Mouse (Mus musculus) embryonic stem cell, embryonic (primary cell): ENCODE results near the gene Fgfr2.

Experiments
- CTCF ChIA-PET, 4 experiments: fragments of 300-600 bp in 2 of 4; fragments of 350-600 bp in 2 of 4; sonication (Branson Sonifier 250); formaldehyde crosslinking; loops; one replicate each; lab custom pipeline; 2022; ENCODE audit warnings: inconsistent platforms in 2 of 4; lab: Charles Lee
- POLR2A ChIA-PET, 4 experiments: fragments of 300-600 bp in 2 of 4; fragments of 350-600 bp in 2 of 4; sonication (Branson Sonifier 250); formaldehyde crosslinking; loops; one replicate each; lab custom pipeline; 2022; ENCODE audit warnings: antibody characterized with exemption in 4 of 4, inconsistent platforms in 1 of 4; lab: Charles Lee

Gene Fgfr2

GRCm38 (mm10) chr7:132722401-132723370, 400.5 kb downstream of the Fgfr2 start:
- POLR2A ChIA-PET = interaction anchor here in 2 of 4 experiments (0.5 to 2.3 kb wide), 8 partner anchors 11 to 483 kb away, joined by 3 to 13 read pairs (median 4); no protein-coding TSS in a partner anchor
- CTCF ChIA-PET = no interaction called here

- POLR2A ChIA-PET = interaction anchor here in 2 of 4 experiments (0.8 to 2.3 kb wide), 9 partner anchors 8 to 90 kb away, joined by 3 to 13 read pairs (median 3); no protein-coding TSS in a partner anchor
- CTCF ChIA-PET = interaction anchor here (0.7 to 1.6 kb wide), 7 partner anchors 15 to 138 kb away, joined by 3 to 5 read pairs (median 3); partner anchors contain the start of gene Abraxas2 (in 1 of the 4)
Measured at GRCm38 (mm10) chr7:132720562-132720961, 402.6 kb downstream of the Fgfr2 start.

- POLR2A ChIA-PET = interaction anchor here in 1 of 4 experiments (1.3 to 2.3 kb wide), 2 partner anchors 10 to 91 kb away, joined by 3 to 6 read pairs; no protein-coding TSS in a partner anchor
Measured at GRCm38 (mm10) chr7:132719570-132719969, 403.6 kb downstream of the Fgfr2 start.

GRCm38 (mm10) chr7:132715259-132715658, 407.9 kb downstream of the Fgfr2 start:
- POLR2A ChIA-PET = interaction anchor here in 3 of 4 experiments (0.6 to 3.8 kb wide), 4 partner anchors 12 to 23 kb away, joined by 3 to 12 read pairs (median 5); no protein-coding TSS in a partner anchor
- CTCF ChIA-PET = interaction anchor here in 1 of 4 experiments (0.6 kb wide), 1 partner anchor 46 kb away, joined by 3 read pairs; no protein-coding TSS in a partner anchor

More at GRCm38 (mm10) chr7:132719570-132719969, 403.6 kb downstream of the Fgfr2 start:
- CTCF ChIA-PET = interaction anchor here in 1 of 4 experiments (1.2 kb wide), 1 partner anchor 63 kb away, joined by 4 read pairs; no protein-coding TSS in a partner anchor

- ChIA-PET POLR2A (interaction anchor here in 2 of 4 experiments (0.8 to 3.8 kb wide), 3 partner anchors 13 to 22 kb away, joined by 3 to 12 read pairs (median 4); no protein-coding TSS in a partner anchor), CTCF (no interaction called here)
Measured at GRCm38 (mm10) chr7:132714236-132714923, 408.8 kb downstream of the Fgfr2 start.

GRCm38 (mm10) chr7:132713483-132714126, 409.5 kb downstream of the Fgfr2 start:
- POLR2A ChIA-PET = interaction anchor here in 2 of 4 experiments (0.5 to 3.8 kb wide), 9 partner anchors 14 to 385 kb away, joined by 3 to 12 read pairs (median 3); no protein-coding TSS in a partner anchor
- CTCF ChIA-PET = interaction anchor here in 1 of 4 experiments (0.7 kb wide), 1 partner anchor 22 kb away, joined by 3 read pairs; no protein-coding TSS in a partner anchor

- ChIA-PET CTCF (interaction anchor here in 1 of 4 experiments (0.7 kb wide), 1 partner anchor 22 kb away, joined by 3 read pairs; no protein-coding TSS in a partner anchor), POLR2A (interaction anchor here in 2 of 4 experiments (0.5 to 3.8 kb wide), 9 partner anchors 8 to 386 kb away, joined by 3 to 13 read pairs (median 3); no protein-coding TSS in a partner anchor)
Measured at GRCm38 (mm10) chr7:132712956-132713355, 410.2 kb downstream of the Fgfr2 start.

GRCm38 (mm10) chr7:132712044-132712708, 411.0 kb downstream of the Fgfr2 start:
- POLR2A ChIA-PET = interaction anchor here in 3 of 4 experiments (0.5 to 3.8 kb wide), 10 partner anchors 9 to 407 kb away, joined by 3 to 13 read pairs (median 4); no protein-coding TSS in a partner anchor
- CTCF ChIA-PET = interaction anchor here in 1 of 4 experiments (0.7 kb wide), 1 partner anchor 185 kb away, joined by 3 read pairs; no protein-coding TSS in a partner anchor

GRCm38 (mm10) chr7:132711579-132711978, 411.6 kb downstream of the Fgfr2 start:
- ChIA-PET CTCF (interaction anchor here in 2 of 4 experiments (0.6 to 0.7 kb wide), 4 partner anchors 41 to 498 kb away, joined by 3 to 8 read pairs (median 4); no protein-coding TSS in a partner anchor), POLR2A (interaction anchor here (0.6 to 3.8 kb wide), 11 partner anchors 10 to 408 kb away, joined by 3 to 13 read pairs (median 4); no protein-coding TSS in a partner anchor)

GRCm38 (mm10) chr7:132705130-132705529, 418.0 kb downstream of the Fgfr2 start:
- ChIA-PET POLR2A (interaction anchor here in 1 of 4 experiments (0.6 to 1.1 kb wide), 2 partner anchors 30 to 51 kb away, joined by 4 to 5 read pairs; no protein-coding TSS in a partner anchor), CTCF (interaction anchor here in 3 of 4 experiments (0.6 to 1.3 kb wide), 11 partner anchors 30 to 198 kb away, joined by 3 to 6 read pairs (median 3); no protein-coding TSS in a partner anchor)

GRCm38 (mm10) chr7:132704310-132704875, 418.8 kb downstream of the Fgfr2 start:
- ChIA-PET POLR2A (interaction anchor here in 1 of 4 experiments (0.6 to 1.1 kb wide), 2 partner anchors 31 to 52 kb away, joined by 4 to 5 read pairs; no protein-coding TSS in a partner anchor), CTCF (interaction anchor here in 3 of 4 experiments (0.6 to 1.3 kb wide), 10 partner anchors 31 to 194 kb away, joined by 3 to 6 read pairs (median 3); no protein-coding TSS in a partner anchor)

GRCm38 (mm10) chr7:132703515-132704309, 419.4 kb downstream of the Fgfr2 start:
- ChIA-PET POLR2A (interaction anchor here in 2 of 4 experiments (0.7 to 0.8 kb wide), 2 partner anchors 47 to 194 kb away, joined by 3 read pairs; no protein-coding TSS in a partner anchor), CTCF (interaction anchor here in 2 of 4 experiments (1.3 to 1.6 kb wide), 2 partner anchors 50 to 193 kb away, joined by 3 read pairs; no protein-coding TSS in a partner anchor)

GRCm38 (mm10) chr7:132702492-132703070, 420.6 kb downstream of the Fgfr2 start:
- CTCF ChIA-PET = interaction anchor here in 1 of 4 experiments (0.5 to 1.6 kb wide), 2 partner anchors 49 to 1390 kb away, joined by 3 to 10 read pairs; no protein-coding TSS in a partner anchor
- POLR2A ChIA-PET = interaction anchor here in 2 of 4 experiments (0.7 to 0.8 kb wide), 2 partner anchors 49 to 201 kb away, joined by 3 to 6 read pairs; no protein-coding TSS in a partner anchor

GRCm38 (mm10) chr7:132702024-132702423, 421.1 kb downstream of the Fgfr2 start:
- CTCF ChIA-PET = interaction anchor here in 1 of 4 experiments (0.5 to 1.6 kb wide), 2 partner anchors 48 to 1389 kb away, joined by 3 to 10 read pairs; no protein-coding TSS in a partner anchor
- POLR2A ChIA-PET = no interaction called here
